Mouse (Mus musculus): ENCODE data around the gene Lect2.
A peak's percentile ranks its signal among the peaks of the same experiment; 100 is the strongest.

DNA sequence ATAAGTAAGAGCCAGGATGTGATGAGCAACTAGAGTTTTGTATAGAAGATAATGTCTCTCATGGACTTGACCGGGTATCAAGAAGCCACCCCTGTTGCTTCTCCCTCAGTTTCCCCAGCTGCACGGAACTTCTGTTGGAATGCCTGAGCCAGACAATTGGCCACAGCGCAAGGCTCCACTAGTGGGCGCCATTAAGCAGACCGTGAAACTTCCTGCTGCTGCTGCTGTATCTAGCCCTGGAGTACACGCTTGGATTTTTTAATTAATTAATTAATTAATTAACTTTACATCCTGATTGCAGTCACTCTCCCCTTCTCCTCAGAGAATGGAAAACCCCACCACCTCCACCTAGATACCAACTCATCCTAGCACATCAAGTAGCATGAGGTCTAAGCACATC is 14.8 kb upstream of the Lect2 start:
- TF ChIP-seq CTCF (IDR thresholded peaks at IDR 0.05; ENCODE audit: borderline replicate concordance, insufficient read depth, low read length) (peak; percentile 46; the same call in 1 of the 2 replicates), POLR2A (IDR thresholded peaks at IDR 0.05; ENCODE audit: low read depth, low read length) (no peak)
